Mouse (Mus musculus) macrophage (primary cell): ENCODE data around the gene Tnpo1. TPM values are rescaled to one million over a fixed set of nuclear protein-coding genes. Genes with fewer than 3 reads are reported as not detected.
A peak's percentile ranks its signal among the peaks of the same experiment; 100 is the strongest.

ENCODE experiments used
- H3K27ac ChIP-seq: fragments of 350-480 bp; formaldehyde crosslinking; 2 replicates; pipeline ENCODE4 v1.9.0; 2021
- H3K36me3 ChIP-seq: fragments of 350-480 bp; formaldehyde crosslinking; 2 replicates; pipeline ENCODE4 v1.9.0; 2021; ENCODE audit errors: inconsistent target
- H3K4me3 ChIP-seq: fragments of 350-480 bp; formaldehyde crosslinking; 2 replicates; pipeline ENCODE4 v1.9.0; 2021; ENCODE audit errors: inconsistent target
- H3K79me2 ChIP-seq: fragments of 350-480 bp; formaldehyde crosslinking; 2 replicates; pipeline ENCODE4 v1.9.0; 2021; ENCODE audit errors: inconsistent target
- WGBS: methylation state at CpG from one replicate; pipeline ENCODE4 v1.1.7; 2026; ENCODE audit warnings: inconsistent platforms; ENCODE audit not compliant: missing documents; 5-methylcytosine and 5-hydroxymethylcytosine counted together
- polyA plus RNA-seq: library from polyadenylated mRNA; stranded (reverse); fragments of 250-400 nt; gene quantifications from 3 replicates; pipeline ENCODE4 v1.2.4, GENCODE M21; 2018; ENCODE audit warnings: inconsistent platforms

Tnpo1 gene
- polyA plus RNA-seq, 1 experiment from 2014 or later: 25.1 TPM

- H3K4me3 ChIP-seq: peak overlapping the region; percentile 77
- peaks cover 53% of the 10 kb centered on the region for H3K79me2 ChIP-seq
- H3K36me3 ChIP-seq: no peaks in the 10 kb centered on the region
- H3K27ac ChIP-seq: peak overlapping the region; percentile 90
- WGBS: 4% methylated on average over 11 of the region's 12 CpGs
Measured at GRCm38 (mm10) chr13:98813596-98814274, 112.4 kb downstream of the Tnpo1 start.

GRCm38 (mm10) chr13:98813167-98813566, 113.0 kb downstream of the Tnpo1 start:
- Histone ChIP-seq H3K4me3 (peak overlapping the region; percentile 77), H3K79me2 (peaks cover 59% of the 10 kb centered on the region), H3K27ac (peak overlapping the region; percentile 90), H3K36me3 (no peaks in the 10 kb centered on the region)
- 26% methylated on average over 2 of the region's 2 CpGs for WGBS

DNA sequence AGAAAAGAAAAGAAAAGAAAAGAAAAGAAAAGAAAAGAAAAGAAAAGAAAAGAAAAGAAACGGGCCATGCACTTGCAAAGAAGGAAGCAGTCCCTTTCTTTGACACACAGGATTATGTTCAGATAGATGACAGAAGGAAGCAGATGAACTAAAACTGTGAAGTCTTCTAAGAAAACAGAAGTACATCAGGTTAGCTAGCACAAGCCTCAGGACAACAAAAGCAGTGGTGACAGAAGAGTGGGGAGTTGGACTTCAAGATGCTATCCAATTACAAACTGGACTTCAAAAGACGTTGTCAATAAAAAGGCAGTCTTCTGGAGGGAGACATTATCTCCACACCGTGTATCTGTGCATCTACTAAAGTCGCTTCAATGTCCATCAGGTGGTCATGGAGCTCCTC, 113.9 kb downstream of the Tnpo1 start:
- 24% methylated on average over 4 of the region's 4 CpGs for WGBS
- H3K4me3 ChIP-seq: no peak overlapping the region
- H3K27ac ChIP-seq: peak overlapping the region; percentile 31
- peaks cover 68% of the 10 kb centered on the region for H3K79me2 ChIP-seq
- H3K36me3 ChIP-seq: no peaks in the 10 kb centered on the region

- 5% methylated on average over 6 of the region's 6 CpGs for WGBS
- Histone ChIP-seq H3K79me2 (peaks cover 89% of the 10 kb centered on the region), H3K36me3 (peaks cover 5% of the 10 kb centered on the region; the same call in 1 of the 2 replicates), H3K27ac (peak overlapping the region; percentile 51), H3K4me3 (no peak overlapping the region)
Measured at GRCm38 (mm10) chr13:98810143-98810542, 116.0 kb downstream of the Tnpo1 start.

DNA sequence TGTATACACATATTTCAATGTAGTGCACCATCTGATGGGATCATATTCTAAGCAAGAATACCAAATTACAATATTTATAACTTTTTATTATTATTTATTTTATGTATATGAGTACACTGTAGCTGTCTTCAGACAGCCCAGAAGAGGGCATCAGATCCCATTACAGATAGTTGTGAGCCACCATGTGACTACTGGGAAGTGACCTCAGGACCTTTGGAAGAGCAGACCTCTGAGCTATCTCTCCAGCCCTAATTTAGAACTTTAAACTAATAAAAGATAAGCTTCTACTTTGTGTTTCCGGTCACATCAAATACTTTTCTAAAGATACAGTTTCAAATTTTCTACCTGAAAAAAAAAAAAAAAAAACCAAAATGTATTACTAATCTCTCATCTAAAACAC, 117.1 kb downstream of the Tnpo1 start:
- Histone ChIP-seq H3K79me2 (peaks cover 100% of the 10 kb centered on the region), H3K4me3 (no peak overlapping the region), H3K36me3 (peaks cover 13% of the 10 kb centered on the region; the same call in 1 of the 2 replicates), H3K27ac (peak overlapping the region; percentile 51)
- 100% methylated on average over 1 of the region's 1 CpGs for WGBS

DNA sequence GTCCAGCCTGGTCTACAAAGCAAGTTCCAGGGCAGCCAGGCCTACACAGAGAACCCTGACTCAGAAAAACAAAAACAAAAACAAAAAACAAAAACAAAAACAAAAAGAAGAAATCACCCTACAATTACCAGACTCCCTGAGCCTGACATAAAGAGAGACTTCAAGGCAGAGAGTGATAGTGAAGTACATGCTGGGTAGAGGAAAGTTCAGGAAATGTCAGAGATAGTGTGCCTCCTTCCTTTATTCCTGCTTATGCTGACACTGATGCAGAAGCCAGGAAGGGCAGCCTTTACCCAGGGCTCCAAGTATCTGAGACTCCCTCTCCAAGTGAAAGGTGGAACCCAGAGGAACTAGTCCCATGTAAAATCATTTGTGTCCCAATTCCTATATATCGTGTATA, 121.7 kb downstream of the Tnpo1 start:
- WGBS: 71% methylated on average over 1 of the region's 1 CpGs
- Histone ChIP-seq H3K27ac (peak overlapping the region; percentile 33), H3K36me3 (peaks cover 38% of the 10 kb centered on the region; the same call in 1 of the 2 replicates), H3K79me2 (peaks cover 100% of the 10 kb centered on the region), H3K4me3 (no peak overlapping the region)

- 0% methylated on average over 4 of the region's 4 CpGs for WGBS
- H3K36me3 ChIP-seq: peaks cover 38% of the 10 kb centered on the region
- peaks cover 100% of the 10 kb centered on the region for H3K79me2 ChIP-seq
- no peak overlapping the region for H3K4me3 ChIP-seq
- peak overlapping the region; percentile 33 for H3K27ac ChIP-seq
Measured at GRCm38 (mm10) chr13:98803699-98804098, 122.5 kb downstream of the Tnpo1 start.

GRCm38 (mm10) chr13:98802957-98803356, 123.2 kb downstream of the Tnpo1 start:
- H3K27ac ChIP-seq: peak overlapping the region; percentile 33
- 72% methylated on average over 3 of the region's 3 CpGs for WGBS
- peaks cover 100% of the 10 kb centered on the region for H3K79me2 ChIP-seq
- H3K36me3 ChIP-seq: peaks cover 38% of the 10 kb centered on the region
- H3K4me3 ChIP-seq: no peak overlapping the region

GRCm38 (mm10) chr13:98795511-98795910, 130.7 kb downstream of the Tnpo1 start:
- peaks cover 100% of the 10 kb centered on the region for H3K79me2 ChIP-seq
- no peak overlapping the region for H3K27ac ChIP-seq
- no peak overlapping the region for H3K4me3 ChIP-seq
- WGBS: 97% methylated on average over 3 of the region's 3 CpGs
- H3K36me3 ChIP-seq: peaks cover 50% of the 10 kb centered on the region

DNA sequence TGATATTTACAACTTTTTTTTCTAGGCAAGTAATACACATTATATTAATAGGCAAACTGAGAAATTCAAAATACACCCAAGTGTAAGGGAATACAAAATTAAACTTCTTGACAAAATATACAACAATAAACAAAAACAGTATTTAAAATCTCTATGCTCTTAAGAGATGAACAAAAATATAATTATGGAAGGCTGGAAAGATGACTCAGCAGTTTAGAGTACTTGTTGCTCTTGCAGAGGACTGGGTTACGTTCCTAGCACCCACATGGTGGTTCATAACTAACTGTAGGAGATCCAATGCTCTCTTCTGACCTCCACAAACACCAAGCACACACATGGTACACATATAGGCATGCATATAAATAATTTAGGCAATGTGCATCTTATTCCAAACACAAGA, 133.3 kb downstream of the Tnpo1 start:
- 100% methylated on average over 1 of the region's 1 CpGs for WGBS
- Histone ChIP-seq H3K4me3 (no peak overlapping the region), H3K36me3 (peaks cover 53% of the 10 kb centered on the region), H3K79me2 (peaks cover 100% of the 10 kb centered on the region), H3K27ac (no peak overlapping the region)

DNA sequence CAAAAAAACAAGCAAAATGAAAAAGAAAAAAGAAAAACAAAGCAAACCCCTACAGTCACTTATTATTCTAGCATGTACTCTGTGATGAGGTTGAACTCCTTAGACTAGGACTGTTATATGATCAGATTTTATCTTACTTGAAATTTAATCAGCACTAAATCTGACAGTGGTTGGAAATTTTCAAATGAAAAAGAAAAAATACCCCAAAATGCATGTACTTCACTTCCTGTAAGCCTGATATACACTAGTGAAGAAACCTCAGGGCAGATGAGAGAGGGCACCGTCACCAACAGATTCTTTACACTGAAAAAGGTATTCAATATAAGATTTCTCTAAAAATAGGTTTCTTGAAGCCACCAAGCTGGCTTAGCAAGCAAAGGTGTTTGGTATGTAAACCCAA, 134.5 kb downstream of the Tnpo1 start:
- no peak overlapping the region for H3K4me3 ChIP-seq
- no peak overlapping the region for H3K27ac ChIP-seq
- WGBS: 100% methylated on average over 1 of the region's 1 CpGs
- H3K79me2 ChIP-seq: peaks cover 100% of the 10 kb centered on the region
- peaks cover 53% of the 10 kb centered on the region for H3K36me3 ChIP-seq

Other genes with a start within 250 kb of the Tnpo1 start
- 19.9 to 34.2 TPM (median 33.5 TPM) in 3 replicates for gene Tmem171, start 231.6 kb downstream of the Tnpo1 start, polyA plus RNA-seq
- 41.5 to 104 TPM (median 81.1 TPM) in 3 replicates for gene Fcho2, start 110.9 kb downstream of the Tnpo1 start, polyA plus RNA-seq
- not detected in 3 replicates for gene 1700024P04Rik, start 58.2 kb upstream of the Tnpo1 start, polyA plus RNA-seq